Mouse (Mus musculus): ENCODE results near the gene Sema4b.

DNA sequence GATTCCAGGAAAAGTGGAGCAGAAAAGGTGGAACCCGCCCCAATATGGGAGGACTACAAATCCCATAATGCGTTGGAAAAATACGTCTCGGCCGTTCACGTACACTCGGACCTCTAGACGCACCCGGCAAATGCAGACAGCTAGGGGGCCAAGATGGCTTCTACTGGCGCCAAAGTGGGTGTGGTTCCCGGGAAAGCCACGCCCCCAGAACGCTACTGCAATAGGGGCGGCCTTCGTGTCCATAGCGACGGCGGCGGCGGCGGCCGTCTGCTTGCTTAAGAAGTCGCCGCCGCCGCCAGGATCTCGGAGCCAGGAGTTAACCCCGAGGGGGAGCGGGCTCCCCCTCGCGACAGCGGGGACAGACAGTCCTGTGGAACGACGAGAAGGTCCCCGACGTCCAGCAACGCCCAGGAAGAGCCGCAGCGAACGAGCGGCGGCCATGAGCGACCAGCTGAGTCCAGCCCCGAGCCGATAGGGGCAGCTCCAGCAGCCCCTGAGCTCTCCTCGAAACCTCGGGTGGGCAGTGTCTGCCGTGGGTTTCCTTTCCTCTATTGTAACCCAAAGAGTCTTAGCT lies 59.6 kb downstream of the Sema4b start, which contains the start of gene Ttll13:
- TF ChIP-seq CTCF (IDR thresholded peaks at IDR 0.05; ENCODE audit: low read depth, low read length) (no peak), TAL1 (conservative IDR thresholded peaks at IDR 0.05; ENCODE audit: low read depth, low read length) (no peak), GATA1 (IDR thresholded peaks at IDR 0.05; ENCODE audit: borderline replicate concordance, low read length) (no peak), POLR2AphosphoS5 (IDR thresholded peaks at IDR 0.05; ENCODE audit: insufficient replicate concordance, low read depth, low read length) (no peak)

Data from G1E (cell line).